Mouse (Mus musculus) spleen, postnatal 10 days (tissue): ENCODE measurements at regions not wholly inside any gene's neighbourhood (a gene's known extent, or its start where the extent isn't known, plus 50 kb on each side); places are given as distances from the start of the nearest gene placed in this dataset.

Source experiments
- DNase-seq, 2 experiments: peaks; one replicate each; pipeline ENCODE4 v3.0.0; 2021 to 2022; ENCODE audit warnings: low spot score in 2 of 2

DNA sequence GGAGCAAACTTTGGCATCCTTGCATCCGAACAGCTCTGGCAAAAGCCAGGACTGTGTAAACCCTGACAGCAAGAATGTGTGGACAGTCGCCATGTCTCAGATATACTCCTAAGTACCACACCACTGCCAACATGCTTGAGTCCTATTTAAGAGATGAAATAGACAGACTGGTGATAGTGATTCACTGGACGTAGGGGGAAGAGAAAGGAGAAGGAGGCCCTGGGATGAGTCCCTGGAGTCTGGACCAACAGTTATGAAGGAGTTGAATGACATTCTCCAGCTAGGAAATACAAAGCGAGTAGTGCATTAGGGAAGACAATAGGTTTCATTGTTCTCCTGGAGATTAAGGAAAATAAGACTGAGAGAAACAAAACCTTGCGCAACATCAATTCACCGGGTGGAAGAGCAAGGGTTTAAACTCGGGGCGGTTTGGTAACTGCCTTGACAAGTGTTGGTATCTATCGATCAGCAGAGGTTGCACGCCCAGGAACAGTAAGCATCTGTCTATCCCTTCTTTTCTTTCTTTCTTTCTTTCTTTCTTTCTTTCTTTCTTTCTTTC lies 54.3 kb upstream of the Nrbf2 start:
- DNase-seq: no peak

DNA sequence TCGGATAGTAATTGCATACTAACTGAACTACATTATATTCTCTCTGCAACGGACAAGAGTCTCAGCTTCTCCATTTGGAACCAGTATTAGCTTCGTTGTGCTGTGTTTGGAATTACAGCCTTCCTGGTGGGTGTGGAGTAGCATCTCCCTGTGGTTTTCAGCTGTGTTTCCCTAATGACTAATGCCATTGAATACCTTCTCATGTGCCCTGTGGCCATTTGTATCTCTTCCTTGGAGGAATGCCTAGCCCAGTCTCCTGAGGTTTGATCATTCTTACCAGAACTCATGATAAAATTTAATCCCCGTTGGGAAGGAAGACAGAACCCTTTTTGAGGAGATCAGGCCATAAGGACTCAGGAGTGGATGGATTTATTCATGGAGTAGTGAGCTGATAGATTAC lies 59.6 kb upstream of the Nrbf2 start:
- no peak for DNase-seq

DNA sequence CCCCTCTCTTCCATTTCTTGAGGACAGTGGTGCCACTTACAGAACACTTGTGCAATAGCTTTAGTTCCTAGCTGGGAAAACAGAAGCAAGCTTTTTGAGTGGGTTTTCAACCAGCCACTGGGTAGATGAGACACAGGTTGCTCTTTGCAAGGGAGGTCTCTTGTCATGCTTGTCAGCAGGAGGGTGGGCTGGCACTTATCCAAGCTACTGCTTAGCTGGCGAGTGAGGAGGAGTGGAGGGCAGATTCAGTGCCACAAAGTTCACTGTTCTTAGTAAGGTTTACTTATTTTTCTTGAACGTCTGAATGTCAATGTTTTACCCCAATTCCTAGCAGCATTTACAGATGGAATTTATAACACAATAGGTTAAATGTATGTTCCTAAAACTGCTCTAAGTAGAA lies 65.9 kb upstream of the Nrbf2 start:
- DNase-seq: no peak

DNA sequence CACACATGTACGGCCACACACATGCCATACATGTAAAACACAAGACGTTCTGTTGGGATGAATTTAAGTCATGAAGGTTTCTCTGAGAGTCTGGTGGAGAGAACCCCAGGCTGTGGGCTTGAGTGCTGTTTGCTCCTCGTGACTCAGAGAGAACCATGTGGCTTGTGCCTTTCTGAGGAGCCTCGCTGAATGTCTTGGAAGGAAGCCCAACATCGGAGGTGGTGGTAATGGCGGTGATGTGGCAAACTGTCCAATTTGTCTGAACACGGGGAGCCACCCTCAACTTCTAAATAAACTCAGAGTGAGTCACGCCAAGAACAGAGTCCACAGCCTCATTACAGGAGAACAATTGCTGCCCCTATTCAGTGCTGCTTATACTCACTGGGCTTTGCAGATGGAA lies 75.7 kb upstream of the Nrbf2 start:
- no peak for DNase-seq

DNA sequence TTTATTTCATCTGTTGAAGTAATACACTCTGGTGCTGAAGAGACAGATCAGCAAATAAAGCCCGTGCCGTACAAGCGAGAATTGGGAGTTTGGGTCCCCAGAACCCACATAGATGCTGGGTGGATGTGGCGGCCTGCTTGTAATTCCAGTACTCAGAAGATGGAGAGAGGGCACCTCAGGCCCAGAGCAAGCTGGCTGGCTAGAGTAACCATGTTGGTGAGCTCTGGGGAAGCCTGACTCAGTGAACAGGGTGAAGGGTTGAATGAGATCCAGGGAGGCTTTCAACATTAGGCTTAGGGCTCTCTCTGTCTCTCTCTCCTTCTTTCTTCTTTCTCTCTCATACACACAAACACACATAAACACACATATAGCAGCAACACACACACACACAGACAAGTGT lies 76.2 kb upstream of the Nrbf2 start:
- DNase-seq: no peak

DNA sequence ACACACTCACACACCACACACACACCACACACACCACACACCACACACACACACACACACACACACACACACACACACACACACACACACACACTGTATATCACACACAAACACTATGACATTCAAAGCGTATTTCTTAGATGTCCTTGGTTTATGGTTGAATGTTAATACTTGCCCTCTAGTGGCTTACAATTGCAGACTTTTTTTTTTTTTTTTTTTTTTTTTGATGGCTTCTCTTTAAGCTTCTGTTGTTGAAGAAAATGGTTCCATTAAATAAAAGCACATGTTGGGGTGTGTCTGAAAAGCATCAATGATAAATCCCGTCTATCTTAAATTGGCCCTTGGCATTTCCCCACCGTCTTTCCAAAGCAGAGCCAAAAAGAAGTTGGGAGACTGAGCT lies 79.5 kb upstream of the Nrbf2 start:
- DNase-seq: no peak

DNA sequence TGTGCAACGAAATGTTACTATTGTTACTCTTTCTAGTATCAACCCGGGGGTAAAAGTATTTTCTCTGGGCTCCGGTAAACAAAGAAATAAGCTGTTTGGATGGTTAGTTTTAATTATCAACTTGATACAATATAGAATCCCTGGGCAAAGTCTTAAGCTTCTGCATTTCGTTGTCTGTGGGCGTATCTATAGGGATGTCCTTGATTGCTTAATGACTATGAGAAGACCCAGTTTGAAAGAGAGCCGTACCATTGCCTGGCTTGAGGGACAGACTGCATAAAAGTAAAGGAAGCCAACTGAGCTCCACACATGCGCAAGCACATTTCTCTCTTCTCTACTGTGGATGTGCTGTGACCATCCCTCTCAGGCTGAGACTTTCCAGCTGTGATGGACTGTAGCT lies 80.1 kb upstream of the Nrbf2 start:
- DNase-seq: no peak

DNA sequence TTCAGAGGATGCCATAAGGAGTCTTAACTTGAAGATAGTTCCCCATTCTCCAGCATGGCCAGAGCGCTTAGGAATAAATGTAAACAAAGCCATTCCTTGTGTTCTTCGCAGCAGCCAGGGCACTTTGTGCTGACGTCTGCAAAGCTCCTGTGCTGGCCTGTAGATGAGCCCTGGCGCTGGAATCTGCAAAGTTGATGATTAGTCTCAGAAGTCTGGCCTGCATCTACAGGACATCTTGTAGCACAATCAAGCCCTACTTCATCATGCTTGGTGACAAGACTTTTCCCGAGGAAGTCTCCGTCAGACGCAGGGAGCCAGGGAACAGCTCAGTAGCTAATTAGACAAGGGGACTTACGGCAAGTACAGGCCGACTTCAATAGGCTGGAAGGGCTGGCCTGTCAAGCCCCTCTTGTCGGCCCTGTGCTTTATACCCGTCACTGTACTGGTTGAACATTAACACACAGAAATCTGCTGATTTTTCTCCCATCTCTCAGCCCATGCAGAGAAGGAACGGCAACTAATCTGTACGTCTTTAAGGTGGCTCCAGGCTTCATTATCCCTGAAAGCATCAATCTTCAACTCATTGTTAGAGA lies 87.6 kb upstream of the Nrbf2 start:
- no peak for DNase-seq

DNA sequence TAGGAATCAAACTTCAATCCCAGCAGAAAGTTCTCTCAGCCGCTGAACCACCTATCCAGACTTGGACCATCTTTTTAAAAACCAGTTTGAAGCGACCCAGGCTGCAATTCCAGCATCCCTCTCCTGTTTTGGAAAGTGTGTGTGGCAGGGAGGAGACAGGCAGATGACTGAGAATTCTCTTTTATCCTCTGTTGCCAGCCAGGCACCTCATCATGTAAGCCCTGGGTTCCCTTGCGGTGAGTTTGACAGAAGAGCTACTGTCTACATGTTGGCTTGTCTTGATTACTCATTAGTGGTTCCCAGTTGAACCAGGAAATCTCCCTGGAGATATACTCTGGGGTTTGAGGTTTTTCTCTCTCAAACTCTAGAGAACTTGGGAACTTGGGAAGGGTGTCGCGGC lies 91.5 kb upstream of the Nrbf2 start:
- DNase-seq: no peak

DNA sequence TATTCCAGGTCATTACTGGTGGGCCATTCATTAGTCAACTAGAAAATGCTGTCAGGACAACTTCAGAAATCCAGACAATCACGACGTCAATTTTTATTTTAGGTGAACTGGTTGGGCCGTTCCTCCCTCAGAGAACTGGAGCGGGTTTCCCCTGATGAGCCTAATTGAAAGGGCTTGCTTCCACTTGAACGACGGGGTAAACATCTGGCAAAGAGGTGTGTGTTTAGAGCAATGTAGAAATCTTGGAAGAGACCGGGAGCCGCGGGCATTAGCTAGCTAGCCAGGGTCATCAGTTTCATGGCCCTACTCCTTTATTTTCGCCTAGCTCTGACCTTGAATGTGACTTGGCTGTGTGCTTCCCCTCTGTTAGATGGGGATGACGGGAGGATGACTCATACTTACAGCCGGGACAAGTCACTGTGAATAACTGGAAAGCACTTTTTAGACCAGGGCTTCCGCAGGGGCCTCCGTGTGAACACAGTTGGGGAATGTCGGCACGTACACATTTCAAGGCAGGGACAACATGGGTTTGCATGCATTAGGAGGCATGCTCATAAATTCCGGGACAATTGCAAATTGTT lies 92.6 kb upstream of the Nrbf2 start:
- DNase-seq: no peak

DNA sequence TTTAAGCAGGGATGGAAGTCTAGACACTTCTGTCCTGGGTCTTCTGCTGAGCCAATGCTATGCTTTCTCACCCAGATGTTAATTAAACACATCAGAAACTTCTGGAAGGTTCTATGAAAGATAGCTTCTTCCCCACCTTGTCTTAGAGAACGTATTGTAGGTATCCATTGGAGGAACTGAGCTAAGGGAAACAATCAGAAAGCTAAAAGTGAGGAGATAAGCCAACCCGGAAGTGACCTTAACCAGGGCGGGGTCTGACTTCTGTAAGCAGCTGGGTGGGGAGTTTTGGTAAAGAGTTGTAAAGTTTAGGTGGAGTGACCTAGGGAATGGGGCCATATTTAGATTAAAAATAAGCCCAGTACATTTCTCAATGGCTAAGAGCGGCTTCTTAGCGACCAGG lies 95.1 kb upstream of the Nrbf2 start:
- DNase-seq: no peak

DNA sequence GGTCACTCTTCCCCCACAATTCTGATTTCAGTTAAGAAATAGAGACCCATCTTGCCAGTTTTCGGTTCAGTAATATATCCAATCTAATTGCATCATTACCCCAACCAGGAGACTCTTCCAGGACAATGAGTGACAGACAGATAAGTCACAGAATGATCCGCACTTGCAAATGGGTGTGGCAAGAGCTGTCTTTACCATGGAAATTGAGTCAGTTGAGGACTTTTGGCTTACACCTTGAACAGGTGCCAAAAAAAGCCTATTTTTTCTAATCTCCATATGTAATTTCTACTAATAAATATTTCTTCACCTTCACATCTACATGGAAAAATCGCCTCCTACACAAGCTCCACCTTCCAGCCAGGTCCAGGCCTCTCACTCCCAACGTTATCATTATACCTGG lies 98.2 kb upstream of the Nrbf2 start:
- DNase-seq: no peak

DNA sequence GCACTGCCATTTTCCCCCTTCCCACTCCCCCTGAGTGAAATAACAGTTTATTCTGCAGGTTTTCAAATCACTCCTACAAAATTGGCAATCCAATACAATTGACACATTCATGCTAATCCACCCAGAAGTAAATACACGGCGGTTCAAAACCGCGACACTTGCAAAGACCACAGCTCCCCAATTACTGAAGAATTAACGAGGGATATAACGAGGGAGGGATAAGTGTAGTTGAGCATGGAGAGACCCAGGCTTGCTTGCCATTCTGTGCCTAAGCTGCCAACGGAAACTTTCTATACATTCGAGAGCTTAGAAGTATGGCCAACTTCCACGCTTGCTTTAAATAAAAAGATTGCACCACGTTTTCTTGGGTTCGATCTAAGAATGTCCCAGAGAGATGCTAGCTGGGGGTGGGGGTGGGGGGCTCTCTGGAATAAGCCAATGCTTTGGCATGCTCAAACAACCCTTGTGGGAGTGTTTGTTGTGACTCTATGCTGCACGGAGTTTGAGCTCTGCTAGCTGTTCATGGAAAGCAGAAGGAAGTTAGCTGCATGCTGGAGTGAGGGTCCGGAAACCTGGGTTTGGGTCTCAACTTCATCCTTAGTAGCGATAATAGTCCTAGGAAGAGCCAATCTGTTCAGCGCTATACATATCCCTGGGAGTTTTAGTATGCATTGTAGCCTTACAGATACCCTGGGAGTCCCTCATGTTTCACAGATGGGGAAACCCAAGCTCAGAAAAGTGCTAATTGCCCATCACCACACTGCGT lies 98.9 kb upstream of the Nrbf2 start:
- no peak for DNase-seq

DNA sequence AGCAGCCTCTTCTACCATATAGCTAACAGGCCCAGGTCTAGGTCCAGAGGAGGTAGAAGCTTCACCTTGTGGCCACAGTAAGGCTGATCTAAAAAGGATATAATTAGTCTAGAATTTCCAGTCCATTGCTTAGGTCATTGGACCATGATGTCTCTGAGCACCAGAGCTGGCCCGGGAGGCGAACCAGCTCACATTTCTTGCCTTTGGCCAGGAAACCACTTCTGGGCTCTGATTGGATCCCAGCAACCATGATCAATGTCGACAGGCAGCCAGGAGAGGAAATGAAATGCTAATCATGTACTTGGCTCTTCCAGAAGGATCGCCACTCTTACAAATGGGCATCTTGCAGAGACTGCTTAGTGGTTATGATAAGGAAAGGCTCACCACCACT lies 99.5 kb upstream of the Nrbf2 start:
- no peak for DNase-seq

DNA sequence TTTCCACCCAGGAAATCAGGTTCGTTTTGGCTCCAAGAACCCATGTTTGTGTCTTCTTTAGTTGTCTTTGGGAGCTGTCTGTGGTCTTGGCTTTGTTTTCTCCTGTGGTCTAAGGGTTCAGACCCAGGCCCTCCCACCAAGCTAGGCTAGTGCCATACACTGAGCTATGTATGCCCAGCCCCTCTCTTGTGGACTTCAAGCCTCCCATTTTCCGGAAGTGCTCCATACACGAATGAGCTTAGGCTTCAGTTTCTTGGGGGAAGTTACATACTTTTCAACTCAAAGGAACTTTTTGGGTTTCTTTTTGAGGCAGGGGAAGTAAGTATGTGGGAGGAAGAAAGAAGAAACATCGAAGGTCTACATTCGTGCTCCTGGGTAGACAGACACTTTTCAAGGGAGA lies 100.9 kb upstream of the Nrbf2 start:
- no peak for DNase-seq

DNA sequence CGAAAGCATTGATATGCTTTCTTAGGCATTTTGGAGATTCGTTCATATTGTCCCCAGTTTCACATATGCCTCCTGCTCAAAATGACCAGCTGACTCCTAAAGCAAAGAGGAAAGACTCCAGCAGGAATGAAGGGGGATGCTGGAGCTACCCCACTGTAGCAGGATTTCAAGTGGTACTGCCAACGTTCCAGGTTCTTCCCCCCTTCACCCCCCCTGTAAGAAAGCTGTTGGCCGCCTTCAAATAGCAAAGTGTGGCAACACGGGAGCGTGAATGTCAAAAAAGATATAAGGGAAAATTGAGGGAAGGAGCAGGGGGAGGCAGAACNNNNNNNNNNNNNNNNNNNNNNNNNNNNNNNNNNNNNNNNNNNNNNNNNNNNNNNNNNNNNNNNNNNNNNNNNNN lies 103.7 kb upstream of the Nrbf2 start:
- no peak for DNase-seq

DNA sequence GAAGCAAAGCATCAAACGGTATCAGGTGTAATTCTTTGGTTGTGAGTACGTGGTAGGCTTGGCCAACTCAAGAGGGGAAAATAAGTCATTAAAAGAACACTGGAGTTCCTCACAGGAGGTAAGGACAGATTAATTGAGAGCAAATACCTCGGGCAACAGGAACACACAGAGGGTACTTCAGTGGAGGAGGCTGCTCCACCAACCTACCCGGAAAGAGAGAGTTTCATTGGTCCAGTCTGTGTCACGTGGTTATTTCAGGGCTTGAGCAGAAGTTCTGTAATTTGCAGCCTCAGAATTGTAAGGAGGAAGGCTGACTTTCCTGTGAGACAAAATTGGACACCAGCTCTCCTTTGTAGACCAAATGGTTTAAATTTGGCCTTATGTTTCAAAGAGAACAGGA lies 115.3 kb upstream of the Nrbf2 start:
- peak in 1 of 2 experiments; percentile 35 for DNase-seq

DNA sequence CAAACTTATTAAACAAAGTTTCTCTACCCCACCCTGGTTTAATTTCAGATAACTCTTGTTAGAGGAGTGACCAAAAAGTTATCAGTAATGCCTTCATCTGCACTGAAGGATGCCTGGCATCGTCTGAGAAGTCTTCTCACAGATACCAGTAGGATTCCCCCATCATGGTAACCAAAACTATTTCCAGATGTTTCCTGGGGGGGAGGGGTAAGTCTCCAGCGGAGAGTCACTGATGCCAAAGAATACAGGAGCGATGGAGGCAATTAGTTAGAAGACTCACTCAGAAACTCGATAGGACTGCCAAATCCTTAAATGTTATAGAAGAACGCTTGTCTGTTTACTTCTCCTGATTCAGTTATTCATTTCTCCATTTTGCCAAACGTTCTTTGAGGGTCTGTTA lies 116.3 kb upstream of the Nrbf2 start:
- no peak for DNase-seq

DNA sequence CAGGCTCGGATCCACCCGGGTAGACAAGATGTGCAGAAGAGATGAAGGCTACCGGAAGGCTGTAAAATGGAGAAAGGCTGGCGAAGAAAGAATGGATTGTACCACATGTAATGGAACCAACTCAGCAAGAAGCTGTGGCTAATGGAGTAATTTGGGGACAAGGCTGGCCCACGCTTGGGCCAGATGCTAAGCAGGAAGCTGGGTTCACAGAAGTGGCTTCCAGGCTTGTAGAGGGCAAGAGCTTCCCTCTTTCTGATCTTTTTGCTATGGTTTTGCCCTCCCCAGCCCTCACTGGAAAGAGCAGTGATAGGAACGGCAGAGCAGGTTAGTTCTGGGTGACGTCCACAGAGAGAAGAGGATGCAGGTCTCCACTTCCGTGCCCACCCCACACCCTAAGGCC lies 117.7 kb upstream of the Egr2 start:
- DNase-seq: no peak

DNA sequence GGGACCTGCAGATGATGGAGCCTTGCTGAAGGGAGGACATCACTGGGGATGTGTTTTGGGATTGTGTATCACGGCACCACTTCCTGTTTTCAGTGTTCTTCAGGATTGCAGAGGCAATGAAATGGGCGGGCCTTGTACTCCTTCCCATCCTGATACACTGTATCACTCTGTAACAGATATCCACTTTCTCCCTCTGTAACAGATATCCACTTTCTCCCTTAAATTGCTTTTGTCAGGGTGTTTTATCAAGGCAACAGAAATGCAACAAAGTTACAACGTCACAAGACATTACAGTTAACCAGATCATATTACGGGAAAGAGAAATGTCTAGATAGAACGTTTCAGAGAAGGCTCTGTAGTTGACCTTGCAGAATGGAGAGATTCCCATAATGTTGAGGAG lies 114.5 kb upstream of the Egr2 start:
- DNase-seq: no peak

DNA sequence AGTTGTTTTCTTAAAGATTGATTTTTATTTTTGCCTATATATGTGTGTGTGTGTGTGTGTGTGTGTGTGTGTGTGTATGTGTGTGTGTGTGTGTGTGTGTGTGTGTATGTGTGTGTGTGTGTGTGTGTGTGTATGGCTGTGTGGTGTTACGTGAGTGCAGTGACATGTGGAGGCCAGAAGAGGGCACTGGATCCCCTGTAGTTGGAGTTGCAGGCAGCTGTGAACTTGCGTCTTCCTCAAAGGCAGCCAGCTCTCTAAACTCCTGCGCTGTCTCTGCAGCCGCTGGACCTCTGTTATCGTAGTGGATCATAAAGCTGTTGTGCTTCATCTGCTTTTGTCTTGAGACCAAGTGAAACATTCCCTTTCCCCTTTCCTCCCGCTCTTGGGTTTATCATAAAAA lies 109.9 kb upstream of the Egr2 start:
- DNase-seq: no peak

DNA sequence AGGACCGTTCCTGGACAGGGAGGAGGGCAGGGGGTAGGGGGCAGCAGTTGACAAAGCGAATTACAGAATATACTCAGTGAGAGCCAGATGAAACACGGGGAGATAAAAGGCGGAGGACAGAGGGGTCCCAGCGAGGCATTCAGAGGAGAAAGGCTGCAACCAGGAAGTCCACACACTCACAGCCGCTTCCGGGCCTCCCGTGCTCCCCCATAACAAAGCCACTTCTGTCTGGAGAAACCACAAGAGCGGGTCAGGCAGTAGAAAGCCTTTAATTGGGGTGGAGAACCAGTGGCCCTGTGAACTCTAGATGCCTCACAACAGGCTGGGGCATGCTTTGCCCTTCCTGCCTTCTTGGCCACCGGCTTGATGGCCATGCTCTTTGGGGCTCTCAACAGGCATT lies 108.1 kb upstream of the Egr2 start:
- DNase-seq: no peak

DNA sequence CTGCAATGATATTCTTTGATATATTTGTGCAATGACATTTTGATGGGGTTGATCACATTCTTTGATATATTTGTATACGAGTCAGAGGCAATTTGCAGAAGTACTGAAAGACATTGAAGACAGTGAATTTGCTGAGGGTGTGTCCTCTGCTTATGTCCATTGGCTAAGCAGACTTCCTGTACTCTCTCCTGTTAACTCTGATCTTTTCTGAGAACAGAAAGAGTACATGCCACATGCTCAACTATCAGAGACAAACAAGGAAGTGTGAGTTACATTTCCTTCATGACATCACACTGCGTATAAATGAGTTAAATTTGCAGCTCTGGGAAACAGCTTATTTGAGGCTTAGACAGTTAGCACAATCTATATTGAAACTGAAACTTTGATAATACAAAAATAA lies 104.5 kb upstream of the Egr2 start:
- DNase-seq: no peak
